Mouse (Mus musculus): ENCODE results near the gene Dpt.
"Not testable (repeated sequence)": the region's sequence is repeated elsewhere in the genome, so short reads cannot be mapped to it uniquely, and the experiment has no call there.

Dpt gene

DNA sequence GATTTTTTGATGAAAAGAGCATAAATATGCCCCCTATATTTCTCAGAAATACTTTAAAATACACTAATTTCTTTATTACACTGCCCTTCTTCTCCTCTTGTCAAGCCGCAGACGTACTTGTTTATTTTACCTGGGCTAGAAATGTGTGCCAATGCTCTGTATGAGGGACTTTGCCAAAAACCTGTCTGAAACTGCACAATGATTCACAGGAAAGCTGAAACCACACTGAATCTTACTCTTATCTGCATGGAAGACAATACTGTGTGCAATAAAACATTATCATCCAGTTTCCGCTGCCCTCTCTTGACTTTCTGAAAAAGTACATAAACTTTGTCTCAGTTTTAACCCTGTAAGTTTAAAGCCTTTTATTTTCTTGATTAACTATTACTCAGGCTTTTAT lies 20.9 kb downstream of the Dpt start:
- DNase-seq (ENCODE audit: low spot score in 2 of 2): no peak

DNA sequence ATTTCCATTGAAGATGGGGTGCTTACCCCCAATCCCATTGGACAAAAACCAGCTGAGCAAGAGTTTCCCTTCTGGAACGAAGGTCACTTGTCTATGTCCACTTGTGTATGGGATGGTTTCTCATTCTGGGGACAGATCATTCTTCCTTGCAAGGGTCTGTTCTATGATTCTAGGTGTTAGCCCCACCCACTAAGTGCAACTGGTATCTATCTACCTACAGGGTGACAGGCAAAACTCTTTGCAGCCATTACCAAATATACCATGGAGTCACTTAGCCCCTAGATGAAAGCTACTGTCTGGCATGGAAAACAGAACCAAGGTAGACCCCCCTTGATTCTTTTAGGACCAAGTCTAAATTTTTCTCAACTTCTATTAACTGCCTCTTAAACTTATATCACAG lies 24.9 kb downstream of the Dpt start:
- no peak for DNase-seq (ENCODE audit: low spot score in 2 of 2)

DNA sequence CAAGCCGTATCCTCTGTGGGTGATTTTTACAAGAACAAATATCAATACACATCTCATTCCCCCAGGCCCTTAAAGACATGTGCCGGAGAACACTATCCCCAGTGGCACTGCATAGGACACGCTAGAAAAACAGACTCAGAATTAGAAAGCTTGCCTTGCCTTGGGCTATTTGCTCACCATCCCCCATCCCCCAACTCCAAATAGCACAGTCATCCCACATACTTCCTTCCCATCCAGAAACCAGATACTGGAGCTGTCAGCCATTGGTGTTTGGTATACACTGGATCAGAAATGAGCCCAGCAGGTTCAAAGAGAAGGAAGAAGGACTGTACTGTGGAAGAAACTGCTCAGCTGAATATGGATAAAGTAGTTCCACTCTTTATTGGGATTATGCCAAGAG lies 25.4 kb downstream of the Dpt start:
- DNase-seq (ENCODE audit: low spot score in 2 of 2): no peak

- no peak for DNase-seq (ENCODE audit: low spot score in 2 of 2)
These were observed 25.8 kb downstream of the Dpt start for GRCm38 (mm10) chr1:164822268-164822667.

- DNase-seq (ENCODE audit: low spot score in 2 of 2): no peak
These were observed 28.5 kb downstream of the Dpt start for GRCm38 (mm10) chr1:164824896-164825295.

DNA sequence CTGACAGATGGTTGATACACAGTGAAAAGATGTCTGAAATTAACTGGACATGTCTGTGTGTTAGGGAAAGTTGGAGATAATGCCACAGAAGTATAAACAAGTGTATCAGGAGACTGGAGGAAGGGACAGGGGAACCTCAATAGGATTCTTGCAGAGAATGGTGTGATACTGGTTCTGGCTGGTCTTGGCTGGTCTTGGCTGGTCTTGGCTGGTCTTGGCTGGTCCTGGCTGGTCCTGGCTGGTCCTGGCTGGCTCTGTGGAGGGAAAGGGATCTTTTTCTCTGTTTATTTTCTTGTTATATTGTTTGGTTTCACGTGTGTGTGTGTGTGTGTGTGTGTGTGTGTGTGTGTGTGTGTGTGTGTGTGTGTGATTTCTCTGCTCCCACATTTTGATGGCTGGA lies 33.4 kb downstream of the Dpt start:
- DNase-seq (ENCODE audit: low spot score in 2 of 2): no peak

- DNase-seq (ENCODE audit: low spot score in 2 of 2): no peak
These were observed 36.0 kb downstream of the Dpt start for GRCm38 (mm10) chr1:164832459-164832858.

DNA sequence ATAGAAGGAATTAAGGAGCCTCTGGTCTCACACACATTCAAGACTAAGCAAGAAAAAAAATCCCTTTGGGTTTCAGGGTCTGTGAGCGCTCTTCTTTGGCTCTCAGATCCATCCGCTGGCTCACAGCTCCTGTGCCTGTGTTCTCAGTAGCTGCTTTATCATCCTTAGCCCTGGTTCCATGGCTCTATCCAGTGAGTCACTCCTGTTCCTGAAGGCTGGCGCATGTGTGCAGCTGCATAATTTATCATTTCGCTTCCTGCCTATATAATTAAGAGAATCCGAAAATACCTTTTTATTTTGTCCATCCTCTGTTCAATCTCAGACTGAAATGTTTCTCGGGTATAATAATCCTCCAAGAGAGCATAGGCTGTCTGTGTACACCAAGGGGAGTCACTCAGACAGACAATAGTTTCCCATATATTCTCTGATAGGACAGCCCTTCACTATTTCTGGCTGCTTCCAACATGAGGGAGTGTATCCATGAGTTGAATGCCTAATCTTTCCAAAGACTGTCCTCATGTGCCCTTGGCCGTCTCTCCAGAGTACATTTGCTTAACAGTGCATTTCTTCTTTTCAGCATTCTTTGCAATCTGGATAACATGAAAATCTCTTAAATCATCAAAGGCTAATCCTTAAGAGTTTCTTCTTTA lies 52.3 kb downstream of the Dpt start:
- no peak for DNase-seq (ENCODE audit: low spot score in 2 of 2)

DNA sequence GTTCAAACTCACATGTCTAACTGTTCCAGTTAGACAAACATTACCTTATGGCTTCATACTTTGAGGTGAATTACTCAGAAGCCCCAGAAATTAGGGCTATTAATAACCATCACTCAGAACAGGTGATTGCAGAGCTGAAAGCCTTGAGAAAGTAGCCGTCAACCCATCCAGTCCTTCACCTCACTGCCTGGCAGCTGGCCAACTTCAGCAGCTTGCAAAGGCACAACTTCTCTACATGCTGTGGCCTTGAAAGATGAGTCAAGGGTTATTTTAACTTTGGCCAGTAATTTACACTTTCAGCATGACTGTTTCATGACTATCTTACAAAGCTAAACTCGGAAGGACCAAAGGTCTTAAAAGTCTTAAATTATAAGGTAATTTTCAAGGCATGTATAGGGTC lies 59.3 kb downstream of the Dpt start:
- not testable (repeated sequence) for DNase-seq (ENCODE audit: low spot score in 2 of 2)

DNA sequence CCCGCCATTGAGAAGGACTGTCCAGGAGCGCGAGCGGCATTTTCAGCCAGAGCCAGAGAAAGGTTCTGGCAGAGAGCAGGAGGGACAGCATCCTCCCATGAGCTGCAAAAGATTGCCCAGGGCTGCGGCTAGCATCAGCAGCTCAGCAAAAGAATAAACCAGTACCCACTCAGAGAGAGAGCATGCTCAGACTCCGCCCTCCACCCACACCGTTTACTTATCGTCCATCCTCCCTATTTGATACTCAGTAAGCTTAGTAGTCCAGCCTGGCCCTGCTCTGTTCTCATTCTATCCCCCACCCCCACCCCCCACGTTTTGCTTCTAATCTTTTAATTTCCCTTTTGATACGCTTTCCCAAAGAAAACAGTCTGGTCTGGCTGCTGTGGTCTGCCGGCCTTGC lies 63.5 kb downstream of the Dpt start:
- no peak for DNase-seq (ENCODE audit: low spot score in 2 of 2)

DNA sequence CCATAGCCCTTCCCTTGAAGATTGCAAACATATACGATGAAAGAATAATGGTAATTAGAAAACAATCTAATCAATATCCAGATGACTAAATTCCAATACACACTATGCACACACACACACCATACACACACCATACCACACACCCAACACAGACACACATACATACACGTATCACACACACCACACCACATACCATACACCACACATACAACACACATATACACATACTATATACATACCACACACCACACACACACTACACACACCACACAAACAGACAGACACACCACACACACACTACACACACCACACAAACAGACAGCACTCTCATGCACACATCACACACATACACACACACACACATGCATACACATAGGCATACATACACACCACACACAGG lies 64.3 kb downstream of the Dpt start:
- no peak for DNase-seq (ENCODE audit: low spot score in 2 of 2)

GRCm38 (mm10) chr1:164861501-164861900 lies 65.1 kb downstream of the Dpt start:
- no peak for DNase-seq (ENCODE audit: low spot score in 2 of 2)

DNA sequence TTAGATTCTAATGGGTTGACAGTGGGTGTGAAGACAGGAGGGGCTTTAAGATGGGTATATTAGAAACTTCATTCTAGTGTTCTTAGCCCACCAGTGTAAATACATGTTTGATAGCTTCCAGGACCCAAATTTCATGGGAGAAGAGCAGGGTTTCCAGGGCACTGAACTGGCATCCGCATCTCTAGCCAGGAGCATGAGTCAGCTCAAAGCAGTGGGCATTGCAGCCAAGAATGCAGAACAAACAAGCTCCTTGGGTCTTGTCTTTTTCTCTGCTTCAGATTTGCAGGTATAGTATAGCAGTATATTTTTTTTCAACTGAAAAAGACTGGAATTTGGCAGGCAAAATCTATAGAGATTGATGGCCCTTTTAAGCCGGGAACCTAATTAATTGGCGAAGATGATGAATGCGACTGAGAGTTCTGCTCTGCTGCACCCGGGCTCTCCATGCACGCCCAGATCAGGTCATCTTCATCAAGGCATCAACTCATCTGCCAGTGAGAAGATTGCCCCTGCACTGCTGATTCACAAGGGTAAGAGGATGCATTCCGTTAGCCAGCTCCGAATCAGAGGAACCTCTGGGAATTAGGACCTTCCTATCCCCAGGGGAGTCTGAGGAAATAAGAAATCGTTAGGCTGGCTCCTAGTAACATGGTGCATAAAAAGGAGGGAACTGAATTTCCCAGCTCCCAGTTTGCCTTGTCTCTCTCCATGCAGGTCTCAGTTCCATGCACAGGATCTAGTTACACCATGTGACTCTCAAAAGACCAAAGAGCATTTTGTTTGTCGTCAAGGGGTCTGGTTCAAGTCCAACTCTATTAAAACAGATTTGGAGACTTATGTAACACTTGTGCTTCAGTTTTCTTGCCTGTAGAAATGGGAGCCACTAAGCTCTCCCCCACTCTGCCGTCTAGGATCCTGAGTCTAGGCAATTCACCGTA lies 66.8 kb downstream of the Dpt start:
- DNase-seq (ENCODE audit: low spot score in 2 of 2): no peak

DNA sequence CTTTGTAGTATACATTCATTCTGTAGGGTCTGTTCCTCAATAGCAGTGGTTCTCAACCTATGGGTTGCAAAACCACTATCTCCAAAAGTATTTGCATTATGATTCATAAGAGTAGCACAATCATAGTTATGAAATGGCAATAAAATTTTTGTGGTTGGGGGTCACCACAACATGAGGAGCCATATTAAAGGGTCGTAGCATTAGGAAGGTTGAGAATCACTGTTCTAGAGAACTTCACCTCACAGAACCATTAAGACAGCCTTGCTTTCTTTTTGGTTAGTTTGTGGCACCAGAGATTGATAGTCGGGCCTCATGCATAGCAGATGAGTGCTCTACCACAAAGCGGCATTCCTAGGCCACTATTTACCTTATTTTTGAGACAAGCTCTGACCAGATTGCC lies 68.2 kb downstream of the Dpt start:
- DNase-seq (ENCODE audit: low spot score in 2 of 2): no peak

DNA sequence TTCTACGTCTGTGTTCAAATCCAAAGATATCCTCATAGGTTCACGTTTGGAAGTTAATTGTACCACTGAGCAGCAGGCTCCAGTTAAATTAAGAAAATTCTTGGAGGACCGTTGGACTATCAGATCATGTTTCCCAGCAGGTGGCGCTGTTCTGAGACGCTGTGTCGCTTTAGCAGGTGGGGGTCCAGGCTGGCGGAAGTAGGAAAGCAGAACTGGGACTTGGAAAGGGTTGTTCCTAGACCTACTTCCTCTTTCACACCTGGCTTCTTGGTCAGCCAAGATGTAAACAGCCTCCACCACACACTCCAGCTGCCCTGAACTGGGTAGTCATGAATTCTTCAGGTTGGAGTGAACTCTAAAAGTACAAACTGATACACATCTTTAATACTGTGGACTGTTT lies 74.2 kb downstream of the Dpt start:
- DNase-seq (ENCODE audit: low spot score in 2 of 2): peak; percentile 78 to 81

All from spleen, postnatal 36 days (tissue).